Comparison of ENCODE assay signal across 20 mouse cellular contexts in genomic region chr2:70178241-70178640, GRCm38 (mm10).
A peak's percentile ranks its signal among the peaks of the same experiment; 100 is the strongest.
DNase-seq lines count a peak whose midpoint lies in the region; ATAC-seq and TF ChIP-seq lines count a peak whose summit lies in the region.
"Had no signal": no experiment of that assay in that cellular context is flagged by ENCODE, and none has a peak within 500 bp of the region (broad histone marks: within the 10 kb centered on the region; RNA-seq: fewer than 3 reads in every experiment).

No protein-coding gene starts in this region.

- no peak for TF ChIP-seq CTCF in brain, embryonic 14.5 days (IDR thresholded peaks at IDR 0.05; ENCODE audit: borderline replicate concordance, extremely low read depth, insufficient read depth, insufficient read length)

- H3K4me1 ChIP-seq in hindbrain, embryonic 11.5 days (replicated peaks; ENCODE audit: control insufficient read depth, insufficient read depth, low read length) = 0 out of 2 replicates have a peak, but pooled peaks cover 3% of the 10 kb centered on the region
- peaks cover 12% of the 10 kb centered on the region for H3K4me1 ChIP-seq in hindbrain, embryonic 16.5 days (ENCODE audit: control insufficient read depth, insufficient read depth, low read depth, low read length)
- H3K4me1 ChIP-seq in hindbrain, embryonic 14.5 days (replicated peaks; ENCODE audit: control insufficient read depth, insufficient read depth, low read length) = peaks cover 21% of the 10 kb centered on the region
- H3K4me1 ChIP-seq: embryonic facial prominence, embryonic 13.5 days; heart, embryonic 13.5 days; kidney, embryonic 15.5 days; limb, embryonic 13.5 days; liver, embryonic 13.5 days had no signal

- no peak for DNase-seq in hindbrain, embryonic 11.5 days (ENCODE audit: low spot score)
- peak; percentile 66 for DNase-seq in brain, embryonic 14.5 days (ENCODE audit: low read depth)
- no peak for DNase-seq in hindbrain, embryonic 14.5 days (ENCODE audit: low spot score)
- peak; percentile 55 for DNase-seq in retina, postnatal 1 day
- no peak for DNase-seq in cerebellum, adult 11-12 months
- DNase-seq in yolk sac, embryonic 10.5 days (ENCODE audit: low spot score) = no peak
- DNase-seq: adrenal gland, adult 8-10 months; gastrocnemius, postnatal 14 days; heart, adult 18-20 months; heart, postnatal 36 days; liver, embryonic 13.5 days; lung, embryonic 14.5 days; lung, postnatal 36 days; thymus, postnatal 4 days had no signal

- no peak overlapping the region for H3K4me3 ChIP-seq in hindbrain, embryonic 11.5 days (ENCODE audit: low read depth, low read length)
- no peak overlapping the region for H3K4me3 ChIP-seq in hindbrain, embryonic 16.5 days (ENCODE audit: low read length)
- H3K4me3 ChIP-seq in hindbrain, embryonic 14.5 days (replicated peaks; ENCODE audit: low read length) = no peak overlapping the region
- H3K4me3 ChIP-seq: embryonic facial prominence, embryonic 13.5 days; heart, embryonic 13.5 days; kidney, embryonic 15.5 days; limb, embryonic 13.5 days; liver, embryonic 13.5 days had no signal

- no peaks in the 10 kb centered on the region for H3K9me3 ChIP-seq in hindbrain, embryonic 11.5 days (ENCODE audit: control insufficient read depth, low read length)
- no peaks in the 10 kb centered on the region for H3K9me3 ChIP-seq in hindbrain, embryonic 16.5 days (ENCODE audit: control insufficient read depth, low read length)
- 0 out of 2 replicates have a peak, but pooled peaks cover 10% of the 10 kb centered on the region for H3K9me3 ChIP-seq in hindbrain, embryonic 14.5 days (ENCODE audit: control insufficient read depth, low read length)
- H3K9me3 ChIP-seq: embryonic facial prominence, embryonic 13.5 days; heart, embryonic 13.5 days; kidney, embryonic 15.5 days; limb, embryonic 13.5 days; liver, embryonic 13.5 days had no signal

- no peak overlapping the region for H3K9ac ChIP-seq in hindbrain, embryonic 11.5 days (ENCODE audit: low read depth, low read length)
- H3K9ac ChIP-seq in hindbrain, embryonic 16.5 days (ENCODE audit: low read depth, low read length) = no peak overlapping the region
- no peak overlapping the region for H3K9ac ChIP-seq in hindbrain, embryonic 14.5 days
- H3K9ac ChIP-seq: embryonic facial prominence, embryonic 13.5 days; heart, embryonic 13.5 days; kidney, embryonic 15.5 days; limb, embryonic 13.5 days; liver, embryonic 13.5 days; lung, embryonic 14.5 days had no signal

- ATAC-seq in hindbrain, embryonic 11.5 days (ENCODE audit: low FRiP score) = peak; percentile 40; the same call in 1 of the 2 replicates
- ATAC-seq in hindbrain, embryonic 16.5 days = no peak
- ATAC-seq in hindbrain, embryonic 14.5 days (ENCODE audit: low FRiP score) = no peak
- ATAC-seq: intestine, embryonic 16.5 days had no signal

- H3K4me2 ChIP-seq in hindbrain, embryonic 11.5 days (replicated peaks; ENCODE audit: low read depth, low read length) = no peak overlapping the region
- no peak overlapping the region for H3K4me2 ChIP-seq in hindbrain, embryonic 16.5 days (ENCODE audit: low read length)
- H3K4me2 ChIP-seq in hindbrain, embryonic 14.5 days (replicated peaks) = no peak overlapping the region
- H3K4me2 ChIP-seq: embryonic facial prominence, embryonic 13.5 days; heart, embryonic 13.5 days; kidney, embryonic 15.5 days; limb, embryonic 13.5 days; liver, embryonic 13.5 days; lung, embryonic 14.5 days had no signal

- no peaks in the 10 kb centered on the region for H3K27me3 ChIP-seq in hindbrain, embryonic 11.5 days (ENCODE audit: control insufficient read depth, insufficient read depth, low read length)
- H3K27me3 ChIP-seq in hindbrain, embryonic 16.5 days (replicated peaks; ENCODE audit: control insufficient read depth, insufficient read depth, low read length) = no peaks in the 10 kb centered on the region
- H3K27me3 ChIP-seq in hindbrain, embryonic 14.5 days (ENCODE audit: control insufficient read depth, insufficient read depth, low read length) = no peaks in the 10 kb centered on the region
- H3K27me3 ChIP-seq: embryonic facial prominence, embryonic 13.5 days; heart, embryonic 13.5 days; kidney, embryonic 15.5 days; limb, embryonic 13.5 days; liver, embryonic 13.5 days had no signal

- H3K27ac ChIP-seq in hindbrain, embryonic 11.5 days (ENCODE audit: low read depth, low read length) = 0 out of 2 replicates have a peak overlapping the region, but pooled peaks have one; percentile 0
- no peak overlapping the region for H3K27ac ChIP-seq in hindbrain, embryonic 16.5 days (ENCODE audit: low read depth, low read length)
- H3K27ac ChIP-seq in hindbrain, embryonic 14.5 days = peak overlapping the region; percentile 69; the same call in 1 of the 2 replicates
- H3K27ac ChIP-seq: embryonic facial prominence, embryonic 13.5 days; heart, embryonic 13.5 days; kidney, embryonic 15.5 days; limb, embryonic 13.5 days; liver, embryonic 13.5 days had no signal

- TF ChIP-seq POLR2A in brain, embryonic 14.5 days (IDR thresholded peaks at IDR 0.05; ENCODE audit: borderline replicate concordance, extremely low read depth, insufficient read depth, insufficient read length, poor library complexity, severe bottlenecking) = no peak

- no peaks in the 10 kb centered on the region for H3K36me3 ChIP-seq in hindbrain, embryonic 11.5 days (ENCODE audit: control insufficient read depth, insufficient read depth, low read length)
- no peaks in the 10 kb centered on the region for H3K36me3 ChIP-seq in hindbrain, embryonic 16.5 days (ENCODE audit: control insufficient read depth, insufficient read depth, low read length)
- no peaks in the 10 kb centered on the region for H3K36me3 ChIP-seq in hindbrain, embryonic 14.5 days (replicated peaks; ENCODE audit: control insufficient read depth, insufficient read depth)
- H3K36me3 ChIP-seq: embryonic facial prominence, embryonic 13.5 days; heart, embryonic 13.5 days; kidney, embryonic 15.5 days; limb, embryonic 13.5 days; liver, embryonic 13.5 days had no signal

Comparison
In these comparisons a context has a peak if more than half of its experiments do, and no peak if none do; other contexts are left out.
1. DNase-seq: peak in brain, embryonic 14.5 days (single experiment) and retina, postnatal 1 day (single experiment); none in hindbrain, embryonic 11.5 days (single experiment), hindbrain, embryonic 14.5 days (single experiment), cerebellum, adult 11-12 months (single experiment) and yolk sac, embryonic 10.5 days (single experiment).